Mouse (Mus musculus) erythroblast, embryonic 14.5 days (primary cell): Measurements from ENCODE around the gene Podxl.

Source experiments
- GATA1 ChIP-seq: IDR thresholded peaks from 2 replicates; pipeline ENCODE4 v1.6.1; 2012; ENCODE audit warnings: low read length, inconsistent platforms, mixed read lengths
- TAL1 ChIP-seq: IDR thresholded peaks from 3 replicates; pipeline ENCODE4 v1.6.1; 2012; ENCODE audit warnings: low read length, inconsistent platforms, mixed read lengths

GRCm38 (mm10) chr6:31526929-31527328 lies 36.9 kb downstream of the Podxl start:
- no peak for TF ChIP-seq TAL1
- TF ChIP-seq GATA1: no peak
